Mouse (Mus musculus) bone marrow, adult 2 months (tissue): ENCODE results near the gene Ring1.

Experiments used
- CTCF ChIP-seq: fragments of 200-500 bp; IDR thresholded peaks from 2 replicates; pipeline ENCODE4 v1.5.1; 2011; ENCODE audit warnings: low read length, control low read depth; ENCODE audit not compliant: control insufficient read depth, insufficient read depth
- POLR2A ChIP-seq: fragments of 200-500 bp; IDR thresholded peaks from 2 replicates; pipeline ENCODE4 v1.6.1; 2011; ENCODE audit warnings: low read depth, mild to moderate bottlenecking, control low read depth, low read length, borderline replicate concordance; ENCODE audit not compliant: control insufficient read depth

DNA sequence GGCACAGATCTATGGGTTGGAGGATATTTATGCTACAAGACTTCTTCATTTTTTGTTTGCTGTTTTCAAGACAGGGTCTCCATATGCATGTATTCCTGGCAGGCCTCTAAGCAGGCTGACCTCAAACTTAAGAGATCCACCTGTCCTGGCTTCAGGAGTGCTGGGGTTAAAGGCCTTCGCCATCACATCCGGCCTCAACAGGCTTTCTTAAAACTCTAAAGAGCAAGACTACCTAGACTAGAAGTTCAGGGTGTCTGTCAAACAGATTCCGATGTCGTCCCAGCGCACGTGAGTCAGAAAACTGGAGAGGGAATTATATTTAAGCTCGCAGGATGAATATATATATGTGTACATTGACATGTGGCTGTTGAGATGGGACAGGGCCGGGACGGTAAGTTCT lies 802 bp downstream of the Ring1 start:
- TF ChIP-seq CTCF (no peak), POLR2A (no peak)
